Mouse (Mus musculus): ENCODE results near the gene Micall2. TPM values are rescaled to one million over a fixed set of nuclear protein-coding genes. Genes with fewer than 3 reads are reported as not detected.
A peak's percentile ranks its signal among the peaks of the same experiment; 100 is the strongest.

Gene Micall2
- polyA plus RNA-seq, 1 experiment from 2014 or later = 14.7 TPM

DNA sequence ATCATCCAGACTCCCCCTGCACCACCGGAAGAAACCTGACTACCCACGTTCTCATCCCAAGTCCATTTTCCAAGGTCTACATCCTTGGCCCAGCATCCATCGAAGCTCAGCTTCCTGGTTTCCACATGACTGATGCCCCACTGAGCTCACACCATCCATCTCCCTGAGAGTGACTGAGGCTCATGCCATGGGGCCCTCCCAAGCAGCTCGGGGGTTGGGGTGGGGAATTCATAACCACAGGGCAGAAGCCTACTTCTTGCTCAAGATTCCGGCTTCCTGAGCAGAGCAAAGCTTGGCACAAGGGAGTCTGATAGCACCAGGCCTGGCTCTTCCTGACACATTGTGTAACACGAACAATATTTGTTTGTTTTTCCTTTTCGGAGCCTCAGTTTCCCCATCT lies 1.4 kb downstream of the Micall2 start:
- Histone ChIP-seq H3K9ac (ENCODE audit: low read depth, low read length) (0 out of 2 replicates have a peak overlapping the region, but pooled peaks have one; percentile 14), H3K27me3 (ENCODE audit: control insufficient read depth, insufficient read depth, low read depth, low read length) (no peaks in the 10 kb centered on the region), H3K4me1 (ENCODE audit: control insufficient read depth, insufficient read depth, low read length) (peaks cover 31% of the 10 kb centered on the region), H3K9me3 (replicated peaks; ENCODE audit: control insufficient read depth, low read length, poor library complexity, severe bottlenecking) (no peaks in the 10 kb centered on the region), H3K4me3 (ENCODE audit: low read depth, low read length) (peak overlapping the region; percentile 63), H3K4me2 (ENCODE audit: low read length) (peak overlapping the region; percentile 77), H3K27ac (ENCODE audit: low read length) (no peak overlapping the region), H3K36me3 (ENCODE audit: control insufficient read depth, insufficient read depth, low read length) (no peaks in the 10 kb centered on the region)
- no peak for ATAC-seq
- WGBS = 86% methylated on average over 7 of the region's 7 CpGs

DNA sequence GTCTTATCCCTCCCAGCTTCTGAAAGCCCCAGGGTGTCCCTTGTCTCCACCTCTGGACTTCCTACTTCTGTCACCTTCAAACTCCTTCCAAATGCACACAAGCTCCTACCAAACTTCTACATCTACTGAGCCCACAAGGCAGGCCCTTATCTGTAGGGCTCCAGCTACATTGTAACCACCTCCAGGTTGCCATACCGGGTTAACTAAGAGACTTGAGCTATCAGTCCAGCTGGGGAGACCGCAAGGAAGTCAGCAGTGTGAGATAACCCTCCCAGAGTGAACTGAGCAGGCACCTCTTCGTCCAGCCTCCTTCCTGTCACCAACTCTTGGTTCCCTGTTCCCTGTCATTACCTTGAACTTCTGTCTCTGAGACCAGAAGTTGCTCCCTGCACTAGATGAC lies 2.1 kb downstream of the Micall2 start:
- Histone ChIP-seq H3K4me1 (ENCODE audit: control insufficient read depth, insufficient read depth, low read length) (peaks cover 31% of the 10 kb centered on the region), H3K36me3 (ENCODE audit: control insufficient read depth, insufficient read depth, low read length) (no peaks in the 10 kb centered on the region), H3K9me3 (replicated peaks; ENCODE audit: control insufficient read depth, low read length, poor library complexity, severe bottlenecking) (no peaks in the 10 kb centered on the region), H3K4me3 (ENCODE audit: low read depth, low read length) (no peak overlapping the region), H3K27me3 (ENCODE audit: control insufficient read depth, insufficient read depth, low read depth, low read length) (no peaks in the 10 kb centered on the region), H3K9ac (ENCODE audit: low read depth, low read length) (no peak overlapping the region), H3K4me2 (ENCODE audit: low read length) (peak overlapping the region; percentile 77; the same call in 1 of the 2 replicates), H3K27ac (ENCODE audit: low read length) (no peak overlapping the region)
- no peak for ATAC-seq
- 85% methylated on average over 3 of the region's 3 CpGs for WGBS

DNA sequence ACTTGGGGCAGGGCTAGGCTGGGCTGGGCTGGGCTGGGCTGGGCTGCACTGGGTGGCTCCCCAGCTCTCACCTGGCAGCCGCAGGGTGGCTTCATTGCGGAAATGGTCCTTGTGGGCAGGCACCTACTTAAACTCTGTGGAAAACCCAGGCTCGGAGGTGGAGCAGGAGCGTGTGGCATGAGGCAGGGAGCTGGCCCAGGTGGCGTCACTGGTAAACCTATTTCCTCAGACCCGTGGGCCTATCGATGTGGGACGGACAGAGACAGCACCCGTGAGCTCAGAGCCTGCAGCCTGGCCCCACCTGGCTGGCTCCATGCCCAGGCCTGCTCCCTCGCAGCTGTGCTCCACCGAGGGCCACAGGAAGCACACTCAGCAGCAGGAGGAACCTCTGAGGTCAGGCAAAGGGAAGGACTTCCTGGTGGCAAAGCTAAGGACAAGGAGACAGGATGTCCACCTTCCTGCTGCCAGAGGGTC lies 3.5 kb downstream of the Micall2 start:
- ATAC-seq = no peak
- H3K27ac ChIP-seq (ENCODE audit: low read length) = no peak overlapping the region
- H3K27me3 ChIP-seq (ENCODE audit: control insufficient read depth, insufficient read depth, low read depth, low read length) = no peaks in the 10 kb centered on the region
- H3K4me3 ChIP-seq (ENCODE audit: low read depth, low read length) = no peak overlapping the region
- no peaks in the 10 kb centered on the region for H3K9me3 ChIP-seq (replicated peaks; ENCODE audit: control insufficient read depth, low read length, poor library complexity, severe bottlenecking)
- no peak overlapping the region for H3K4me2 ChIP-seq (ENCODE audit: low read length)
- 81% methylated on average over 11 of the region's 11 CpGs for WGBS
- H3K9ac ChIP-seq (ENCODE audit: low read depth, low read length) = no peak overlapping the region
- peaks cover 31% of the 10 kb centered on the region for H3K4me1 ChIP-seq (ENCODE audit: control insufficient read depth, insufficient read depth, low read length)
- no peaks in the 10 kb centered on the region for H3K36me3 ChIP-seq (ENCODE audit: control insufficient read depth, insufficient read depth, low read length)

DNA sequence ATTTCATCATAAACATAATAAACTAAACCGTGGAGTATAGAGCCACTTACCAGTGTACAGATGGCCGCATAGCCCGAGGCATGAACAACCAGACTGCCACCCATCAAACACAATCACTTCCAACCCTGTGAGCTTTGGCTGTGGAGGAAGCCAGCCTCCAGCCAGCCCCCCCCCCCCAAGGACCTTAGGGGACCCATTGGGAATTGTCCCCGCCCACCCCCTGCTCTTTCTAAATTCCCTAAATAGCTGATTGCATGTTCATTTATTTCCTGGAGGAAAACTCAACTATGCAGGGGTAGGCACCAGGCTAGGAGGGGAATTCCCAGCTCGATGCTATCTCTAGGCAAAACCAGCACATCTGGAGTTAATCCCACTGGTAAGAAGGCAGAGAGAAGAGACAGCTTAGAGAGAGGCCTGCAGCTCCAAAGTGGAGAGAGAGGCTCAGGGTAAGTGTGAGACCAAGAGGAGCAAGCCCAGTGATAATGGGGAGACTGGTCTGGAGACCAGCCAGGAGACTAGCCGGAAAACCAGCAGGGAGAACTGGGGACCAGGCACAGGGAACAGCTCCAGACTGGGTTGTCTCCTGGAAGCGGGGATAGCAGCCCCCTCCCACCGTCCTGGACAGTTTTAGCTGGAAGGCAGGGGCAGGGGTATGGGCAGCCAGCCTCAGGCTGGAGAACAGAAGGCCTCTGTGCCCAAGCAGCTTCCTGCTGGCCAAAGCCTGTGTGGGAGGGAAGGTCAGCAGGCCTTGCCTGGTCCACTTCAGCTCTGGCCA lies 5.2 kb downstream of the Micall2 start:
- no peak for ATAC-seq
- H3K27ac ChIP-seq (ENCODE audit: low read length) = no peak overlapping the region
- no peak overlapping the region for H3K4me3 ChIP-seq (ENCODE audit: low read depth, low read length)
- H3K9me3 ChIP-seq (replicated peaks; ENCODE audit: control insufficient read depth, low read length, poor library complexity, severe bottlenecking) = no peaks in the 10 kb centered on the region
- H3K4me2 ChIP-seq (ENCODE audit: low read length) = no peak overlapping the region
- no peak overlapping the region; the same call in 1 of the 2 replicates for H3K9ac ChIP-seq (ENCODE audit: low read depth, low read length)
- H3K4me1 ChIP-seq (ENCODE audit: control insufficient read depth, insufficient read depth, low read length) = peaks cover 31% of the 10 kb centered on the region
- H3K36me3 ChIP-seq (ENCODE audit: control insufficient read depth, insufficient read depth, low read length) = no peaks in the 10 kb centered on the region
- no peaks in the 10 kb centered on the region for H3K27me3 ChIP-seq (ENCODE audit: control insufficient read depth, insufficient read depth, low read depth, low read length)
- 58% methylated on average over 8 of the region's 8 CpGs for WGBS

DNA sequence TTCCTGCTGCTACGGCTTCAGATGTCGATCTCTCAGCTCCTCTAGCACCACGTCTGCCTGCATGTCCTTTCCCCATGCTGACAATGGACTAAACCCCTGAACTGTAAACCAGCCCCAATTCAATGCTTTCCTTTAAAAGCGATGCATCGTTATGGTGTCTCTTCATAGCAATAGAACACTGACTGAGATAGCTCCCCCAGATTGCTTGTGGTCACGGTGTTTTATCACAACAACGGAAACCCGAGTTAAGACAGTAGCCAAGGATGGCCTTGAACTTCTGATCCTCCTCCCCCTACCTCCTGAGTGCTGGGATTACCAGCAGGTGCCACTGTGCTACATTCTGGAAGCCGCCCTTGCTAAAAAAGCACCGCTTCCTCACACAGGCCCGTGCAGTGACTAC lies 8.9 kb downstream of the Micall2 start:
- Histone ChIP-seq H3K4me2 (ENCODE audit: low read length) (no peak overlapping the region), H3K4me3 (ENCODE audit: low read depth, low read length) (no peak overlapping the region), H3K27me3 (ENCODE audit: control insufficient read depth, insufficient read depth, low read depth, low read length) (no peaks in the 10 kb centered on the region), H3K4me1 (ENCODE audit: control insufficient read depth, insufficient read depth, low read length) (peaks cover 10% of the 10 kb centered on the region; the same call in 1 of the 2 replicates), H3K9ac (ENCODE audit: low read depth, low read length) (no peak overlapping the region), H3K36me3 (ENCODE audit: control insufficient read depth, insufficient read depth, low read length) (no peaks in the 10 kb centered on the region), H3K27ac (ENCODE audit: low read length) (no peak overlapping the region), H3K9me3 (replicated peaks; ENCODE audit: control insufficient read depth, low read length, poor library complexity, severe bottlenecking) (no peaks in the 10 kb centered on the region)
- 91% methylated on average over 11 of the region's 11 CpGs for WGBS
- no peak for ATAC-seq

DNA sequence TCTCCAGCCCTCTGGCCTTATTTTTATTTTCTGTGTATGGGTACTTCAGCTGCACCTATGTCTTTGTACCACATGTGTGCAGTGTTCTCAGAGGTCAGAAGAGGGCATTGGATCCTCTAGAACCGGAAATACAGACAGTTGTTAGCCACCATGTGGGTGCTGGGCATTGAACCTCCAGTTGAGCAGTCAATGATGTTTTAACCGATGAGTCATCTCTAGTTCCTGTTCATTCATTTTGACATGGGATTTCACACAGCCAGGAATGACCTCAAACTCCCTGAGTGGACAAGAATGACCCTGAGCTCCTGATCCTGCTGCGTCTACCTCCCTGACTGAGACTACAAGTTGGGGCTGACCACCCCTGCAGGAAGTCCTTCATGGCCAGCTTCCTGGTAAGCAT lies 9.9 kb downstream of the Micall2 start:
- WGBS = 89% methylated on average over 3 of the region's 3 CpGs
- Histone ChIP-seq H3K36me3 (ENCODE audit: control insufficient read depth, insufficient read depth, low read length) (peaks cover 3% of the 10 kb centered on the region; the same call in 1 of the 2 replicates), H3K4me3 (ENCODE audit: low read depth, low read length) (no peak overlapping the region), H3K9ac (ENCODE audit: low read depth, low read length) (no peak overlapping the region), H3K4me2 (ENCODE audit: low read length) (no peak overlapping the region), H3K27ac (ENCODE audit: low read length) (no peak overlapping the region), H3K4me1 (ENCODE audit: control insufficient read depth, insufficient read depth, low read length) (peaks cover 7% of the 10 kb centered on the region; the same call in 1 of the 2 replicates), H3K27me3 (ENCODE audit: control insufficient read depth, insufficient read depth, low read depth, low read length) (no peaks in the 10 kb centered on the region), H3K9me3 (replicated peaks; ENCODE audit: control insufficient read depth, low read length, poor library complexity, severe bottlenecking) (no peaks in the 10 kb centered on the region)
- ATAC-seq = no peak

DNA sequence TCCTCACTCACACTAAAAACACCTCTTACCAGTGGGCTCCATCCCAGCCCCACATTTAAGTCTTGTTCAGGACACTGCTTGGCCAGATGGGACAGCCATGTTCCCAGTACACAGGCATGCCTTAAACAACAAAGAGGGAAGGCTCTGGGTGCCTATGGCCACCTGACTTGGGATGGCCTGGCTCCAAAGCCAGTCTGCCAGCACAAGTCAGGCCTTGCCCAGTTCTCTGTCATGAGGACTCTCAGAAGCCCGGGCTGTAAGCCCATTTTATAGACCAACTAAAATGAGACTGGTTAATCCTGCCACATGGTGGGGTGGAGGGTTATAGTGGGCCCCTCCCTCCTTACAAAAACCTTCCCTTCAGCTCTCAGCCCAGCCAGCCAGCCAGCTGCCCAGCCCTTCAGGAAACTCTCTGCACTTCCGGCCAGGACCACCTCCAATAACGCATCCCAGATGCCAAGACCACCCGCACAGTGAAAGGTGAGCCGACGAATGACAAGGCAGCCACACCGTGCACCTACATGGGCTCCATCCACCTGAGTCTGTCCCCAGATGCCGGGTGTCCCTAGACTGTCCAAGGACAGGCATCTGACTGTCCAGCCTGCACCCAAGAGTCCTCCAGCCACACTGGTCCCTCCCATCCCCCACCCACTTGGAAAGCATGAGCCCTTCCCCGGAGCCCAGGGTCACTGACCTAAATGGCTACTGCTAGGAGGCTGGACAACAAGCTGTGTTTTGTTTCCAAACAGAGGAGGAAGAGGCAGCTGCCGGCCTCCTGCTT lies 11.6 kb downstream of the Micall2 start:
- Histone ChIP-seq H3K4me2 (ENCODE audit: low read length) (no peak overlapping the region), H3K9me3 (replicated peaks; ENCODE audit: control insufficient read depth, low read length, poor library complexity, severe bottlenecking) (no peaks in the 10 kb centered on the region), H3K36me3 (ENCODE audit: control insufficient read depth, insufficient read depth, low read length) (peaks cover 3% of the 10 kb centered on the region; the same call in 1 of the 2 replicates), H3K4me1 (ENCODE audit: control insufficient read depth, insufficient read depth, low read length) (no peaks in the 10 kb centered on the region), H3K27ac (ENCODE audit: low read length) (no peak overlapping the region), H3K27me3 (ENCODE audit: control insufficient read depth, insufficient read depth, low read depth, low read length) (no peaks in the 10 kb centered on the region), H3K9ac (ENCODE audit: low read depth, low read length) (no peak overlapping the region), H3K4me3 (ENCODE audit: low read depth, low read length) (no peak overlapping the region)
- ATAC-seq = no peak
- 61% methylated on average over 10 of the region's 10 CpGs for WGBS

DNA sequence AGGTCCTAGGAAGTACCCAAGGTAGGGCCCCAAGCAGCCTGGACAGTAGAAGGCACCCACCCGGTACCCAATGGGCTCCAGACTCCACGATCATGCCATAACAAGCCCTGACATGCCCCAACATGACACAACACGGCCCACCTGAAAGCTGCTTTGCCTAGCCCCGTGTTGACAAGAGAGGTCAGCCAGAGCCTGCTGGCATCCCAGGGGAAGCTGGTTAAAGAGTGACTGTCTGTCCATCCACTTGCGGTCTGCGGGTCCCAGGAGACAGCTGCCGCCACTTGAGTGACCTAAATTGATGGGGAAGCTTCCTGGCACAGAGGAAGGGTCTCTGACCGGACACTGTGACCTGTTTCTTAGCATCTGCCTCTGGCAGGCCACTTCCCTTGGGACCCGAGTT lies 13.0 kb downstream of the Micall2 start:
- no peak for ATAC-seq
- peaks cover 3% of the 10 kb centered on the region; the same call in 1 of the 2 replicates for H3K36me3 ChIP-seq (ENCODE audit: control insufficient read depth, insufficient read depth, low read length)
- WGBS = 81% methylated on average over 9 of the region's 9 CpGs
- H3K4me1 ChIP-seq (ENCODE audit: control insufficient read depth, insufficient read depth, low read length) = peaks cover 3% of the 10 kb centered on the region; the same call in 1 of the 2 replicates
- H3K4me3 ChIP-seq (ENCODE audit: low read depth, low read length) = no peak overlapping the region
- no peak overlapping the region for H3K4me2 ChIP-seq (ENCODE audit: low read length)
- no peaks in the 10 kb centered on the region for H3K27me3 ChIP-seq (ENCODE audit: control insufficient read depth, insufficient read depth, low read depth, low read length)
- no peak overlapping the region for H3K9ac ChIP-seq (ENCODE audit: low read depth, low read length)
- no peak overlapping the region for H3K27ac ChIP-seq (ENCODE audit: low read length)
- H3K9me3 ChIP-seq (replicated peaks; ENCODE audit: control insufficient read depth, low read length, poor library complexity, severe bottlenecking) = no peaks in the 10 kb centered on the region

DNA sequence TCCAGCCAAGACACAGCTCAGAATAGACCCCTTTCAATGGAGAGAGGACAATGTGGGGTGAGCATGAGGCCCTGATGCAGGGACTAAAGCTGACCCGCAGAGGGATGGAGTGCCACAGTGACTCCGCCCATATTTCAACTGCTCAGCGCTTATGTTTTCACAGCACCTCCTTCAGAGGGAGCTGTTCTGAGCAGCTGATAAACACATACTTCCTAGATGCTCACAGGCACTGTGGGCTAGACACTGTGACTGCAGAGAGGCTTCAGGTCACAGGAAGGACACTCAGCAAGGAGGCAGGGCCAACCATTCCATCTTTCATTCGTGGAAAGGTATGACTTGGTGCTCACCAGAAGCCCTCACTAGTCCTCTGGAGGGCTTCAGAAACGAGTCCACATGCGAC lies 13.4 kb downstream of the Micall2 start:
- Histone ChIP-seq H3K4me1 (ENCODE audit: control insufficient read depth, insufficient read depth, low read length) (peaks cover 3% of the 10 kb centered on the region; the same call in 1 of the 2 replicates), H3K4me3 (ENCODE audit: low read depth, low read length) (no peak overlapping the region), H3K27me3 (ENCODE audit: control insufficient read depth, insufficient read depth, low read depth, low read length) (no peaks in the 10 kb centered on the region), H3K9ac (ENCODE audit: low read depth, low read length) (no peak overlapping the region), H3K9me3 (replicated peaks; ENCODE audit: control insufficient read depth, low read length, poor library complexity, severe bottlenecking) (no peaks in the 10 kb centered on the region), H3K4me2 (ENCODE audit: low read length) (no peak overlapping the region), H3K36me3 (ENCODE audit: control insufficient read depth, insufficient read depth, low read length) (peaks cover 3% of the 10 kb centered on the region; the same call in 1 of the 2 replicates), H3K27ac (ENCODE audit: low read length) (no peak overlapping the region)
- no peak for ATAC-seq
- WGBS = 73% methylated on average over 6 of the region's 6 CpGs
